Mouse (Mus musculus) cerebellum, postnatal 14 days (tissue): ENCODE results near the gene Itsn1.

Experiments used
- DNase-seq, 2 experiments: peaks; one replicate each; pipeline ENCODE4 v3.0.0; 2021; ENCODE audit warnings: mixed read lengths in 2 of 2

Gene Itsn1

DNA sequence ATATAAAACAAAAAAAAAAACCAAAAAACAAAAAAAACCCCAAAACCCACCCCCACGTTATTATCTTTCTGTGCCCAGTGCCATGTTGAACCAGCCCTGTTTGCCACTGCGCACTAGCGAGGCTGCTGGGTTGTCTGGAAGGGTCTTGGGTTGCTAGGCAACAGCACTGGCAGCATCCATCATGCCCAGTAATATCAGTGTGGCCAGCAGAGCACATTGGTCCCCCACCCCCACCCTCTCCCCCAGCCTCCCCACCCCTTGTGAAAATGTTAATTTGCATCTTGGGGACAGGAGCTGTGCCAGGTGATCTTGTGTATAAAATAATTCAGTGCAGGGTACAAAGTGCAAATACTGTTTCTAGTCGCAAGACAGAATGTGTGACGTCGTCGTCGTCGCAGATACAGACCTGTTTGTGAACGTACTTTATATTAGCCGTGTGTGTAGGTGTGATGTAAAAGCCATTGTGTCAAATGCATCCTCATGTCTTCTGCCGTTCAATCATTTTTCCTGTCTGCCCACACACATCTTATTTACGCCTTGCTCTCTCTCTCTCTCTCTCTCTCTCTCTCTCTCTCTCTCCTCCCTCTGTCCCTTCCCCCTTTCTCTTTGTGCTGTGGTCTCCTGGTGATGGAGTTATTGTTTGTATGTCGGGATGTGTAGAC lies 233.9 kb downstream of the Itsn1 start:
- DNase-seq = peak; percentile 79 to 82

DNA sequence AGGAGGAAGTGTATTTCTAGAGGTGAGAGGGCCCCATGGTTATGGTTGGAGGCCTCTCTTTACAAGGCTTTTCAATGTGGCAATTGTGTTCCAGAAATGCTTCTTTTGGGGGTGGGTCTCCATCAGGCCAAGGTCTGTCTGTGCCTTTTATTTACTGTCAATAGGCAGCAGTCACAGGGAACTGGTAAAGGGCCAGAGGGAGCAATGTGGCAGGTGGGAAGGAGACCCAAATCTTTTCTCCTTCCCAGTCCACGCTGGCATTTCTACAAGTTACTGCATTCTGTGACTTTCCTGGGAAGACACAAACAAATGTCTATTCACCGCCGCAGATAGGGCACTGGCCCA lies 234.4 kb downstream of the Itsn1 start:
- peak; percentile 34 to 42 for DNase-seq

DNA sequence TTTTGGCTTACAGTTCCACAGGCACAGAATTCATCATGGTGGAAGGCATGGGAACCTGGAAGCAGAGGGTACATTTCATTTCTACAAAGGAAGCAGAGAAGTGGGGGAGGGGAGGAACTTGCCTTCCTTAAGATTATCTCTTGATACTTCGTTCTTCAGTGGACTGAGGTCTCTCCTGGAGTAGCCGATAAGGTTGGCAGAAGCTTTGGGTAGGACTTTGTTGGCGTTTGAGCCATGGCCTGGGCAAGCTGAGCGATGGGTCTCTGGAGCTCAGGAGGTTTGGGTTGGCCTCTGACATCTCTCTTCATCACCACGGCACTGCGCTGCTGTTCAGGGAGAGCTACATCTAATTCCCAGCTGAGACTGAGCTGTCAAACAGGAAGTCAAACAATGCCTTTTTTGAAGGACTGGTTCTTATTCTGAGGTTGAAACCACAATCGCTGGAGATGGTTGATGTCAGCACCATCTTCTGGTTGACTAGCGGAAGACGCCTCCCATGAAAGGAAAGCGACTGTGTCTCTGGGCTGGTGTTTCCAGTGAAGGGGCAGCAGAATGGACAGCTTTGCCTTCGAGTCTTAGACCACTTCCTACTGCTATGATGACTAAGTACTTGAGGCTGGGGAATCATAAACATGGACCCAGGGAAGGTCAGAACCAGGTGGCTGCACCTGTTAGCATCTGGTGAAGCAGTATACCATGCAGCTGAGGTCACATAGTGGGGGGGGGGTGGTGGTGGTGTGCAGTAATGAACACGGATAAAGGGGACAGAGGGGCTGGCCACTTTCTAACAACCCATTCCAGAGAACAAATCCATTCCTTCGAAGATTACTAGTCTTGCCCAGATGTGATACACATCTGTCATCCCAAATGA lies 235.5 kb downstream of the Itsn1 start:
- no peak for DNase-seq

DNA sequence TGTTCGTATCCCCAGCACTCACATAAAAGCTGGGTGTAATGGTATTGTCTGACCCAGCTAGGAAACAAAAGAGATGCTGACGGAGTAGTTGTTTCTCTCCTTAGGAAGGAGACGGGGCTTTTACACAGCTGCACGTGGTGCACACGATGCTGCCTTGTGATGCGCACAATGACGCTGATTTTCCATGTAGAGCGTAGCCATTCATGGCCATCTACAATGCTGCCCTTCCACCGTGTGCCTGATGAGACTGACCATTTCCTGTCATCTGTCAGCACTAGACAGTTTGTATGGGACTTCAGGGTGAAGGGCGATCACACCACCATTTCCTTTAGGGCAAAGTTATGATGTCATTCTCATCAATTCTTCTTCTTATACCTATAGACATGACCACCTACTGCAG lies 239.6 kb downstream of the Itsn1 start:
- no peak for DNase-seq

DNA sequence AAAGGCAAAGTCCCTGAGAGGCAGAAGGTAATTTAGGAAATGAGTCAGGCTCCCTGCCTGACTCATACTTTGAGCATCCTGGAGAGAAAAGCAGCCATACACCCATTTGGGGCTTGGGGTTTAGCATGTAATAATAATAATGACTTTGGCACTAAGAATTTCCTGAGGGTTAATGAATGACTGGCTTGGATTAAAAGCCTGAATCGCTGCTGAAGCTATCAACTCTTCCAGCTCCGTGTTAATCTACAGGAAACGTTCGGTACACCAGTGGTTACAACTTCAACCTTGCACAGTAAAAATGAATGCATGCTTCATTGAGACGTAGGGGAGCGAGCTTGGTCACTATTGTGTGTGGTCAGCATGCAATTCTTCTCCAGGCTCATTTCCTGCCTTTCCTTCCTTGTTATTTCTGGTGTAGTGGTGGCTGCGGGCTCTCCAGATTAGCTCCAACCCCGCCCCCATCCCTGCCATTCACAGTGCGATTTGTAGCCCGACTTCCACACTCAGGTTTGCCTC lies 240.5 kb downstream of the Itsn1 start:
- no peak for DNase-seq
